Mouse (Mus musculus) right cerebral cortex, adult 18-20 months (tissue): ENCODE results near the gene Cxcl5.

Experiments used
- DNase-seq: peaks from one replicate; pipeline ENCODE4 v3.0.0; 2022; ENCODE audit warnings: mixed read lengths

The Cxcl5 gene

DNA sequence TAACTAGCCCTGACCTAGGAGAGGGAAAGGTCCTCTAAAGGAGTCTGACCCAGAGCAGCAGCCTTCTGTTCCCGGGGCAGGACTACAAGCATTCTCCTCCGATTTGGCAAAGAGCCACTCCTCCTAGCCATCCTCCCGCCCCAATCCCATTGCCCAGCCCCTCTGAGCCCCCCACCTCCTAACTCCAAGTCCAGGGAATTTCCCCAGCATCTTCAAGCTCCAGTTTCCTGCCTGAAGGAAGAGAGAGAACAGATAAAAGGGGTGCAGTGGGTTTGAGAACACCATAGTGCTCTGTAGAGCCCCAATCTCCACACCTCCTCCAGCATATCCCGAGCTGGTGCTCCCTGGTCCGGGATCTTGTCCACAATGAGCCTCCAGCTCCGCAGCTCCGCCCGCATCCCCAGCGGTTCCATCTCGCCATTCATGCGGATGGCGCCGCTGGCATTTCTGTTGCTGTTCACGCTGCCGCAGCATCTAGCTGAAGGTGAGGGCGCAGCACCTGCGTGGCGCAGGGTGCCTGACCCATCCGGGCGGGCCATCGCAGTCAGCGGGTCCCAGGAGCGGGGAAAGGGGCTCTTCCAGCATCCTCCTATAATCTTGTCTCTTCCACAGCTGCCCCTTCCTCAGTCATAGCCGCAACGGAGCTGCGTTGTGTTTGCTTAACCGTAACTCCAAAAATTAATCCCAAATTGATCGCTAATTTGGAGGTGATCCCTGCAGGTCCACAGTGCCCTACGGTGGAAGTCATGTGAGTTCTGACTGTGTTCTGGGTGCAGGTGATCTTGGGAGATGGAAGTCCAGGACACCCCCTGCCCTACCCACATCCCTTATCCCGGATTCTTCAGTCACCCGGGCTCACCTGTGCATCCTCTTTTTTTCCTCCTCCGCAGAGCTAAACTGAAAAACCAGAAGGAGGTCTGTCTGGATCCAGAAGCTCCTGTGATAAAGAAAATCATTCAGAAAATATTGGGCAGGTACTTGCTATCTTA is at the start of gene Cxcl5:
Gene Cxcl5 (plus strand): TSS at position 284 of the 989 bp plus-strand sequence.
- DNase-seq = peak; percentile 8

- DNase-seq = no peak
Measured at GRCm38 (mm10) chr5:90711409-90711808, 47.8 kb upstream of the Cxcl5 start.

- DNase-seq = no peak
Measured at GRCm38 (mm10) chr5:90717937-90718336, 41.2 kb upstream of the Cxcl5 start.

- DNase-seq = no peak
Measured at GRCm38 (mm10) chr5:90722656-90723055, 36.5 kb upstream of the Cxcl5 start.

GRCm38 (mm10) chr5:90728254-90728653 is 30.9 kb upstream of the Cxcl5 start:
- DNase-seq = no peak

DNA sequence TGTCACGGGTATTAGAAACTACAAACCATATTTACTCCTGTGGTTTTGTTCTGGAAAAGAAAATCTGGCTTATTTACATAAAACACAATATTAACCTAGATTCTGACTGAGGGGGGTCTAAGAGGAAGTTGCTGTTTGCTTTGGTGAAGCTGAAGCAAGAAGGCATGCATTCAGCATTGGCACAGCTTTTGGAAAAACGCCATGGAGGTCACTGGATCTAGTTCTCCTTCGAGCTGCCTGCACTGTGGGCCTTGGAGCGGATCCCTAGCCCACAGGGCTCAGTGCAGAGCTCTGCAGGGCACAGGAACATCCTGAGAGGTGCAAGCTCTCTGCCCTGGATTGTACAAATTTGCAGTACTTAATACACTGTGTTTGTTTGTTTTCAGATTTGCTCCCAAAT is 27.7 kb upstream of the Cxcl5 start:
- no peak for DNase-seq

- DNase-seq = no peak
Measured at GRCm38 (mm10) chr5:90742029-90742428, 17.1 kb upstream of the Cxcl5 start.

DNA sequence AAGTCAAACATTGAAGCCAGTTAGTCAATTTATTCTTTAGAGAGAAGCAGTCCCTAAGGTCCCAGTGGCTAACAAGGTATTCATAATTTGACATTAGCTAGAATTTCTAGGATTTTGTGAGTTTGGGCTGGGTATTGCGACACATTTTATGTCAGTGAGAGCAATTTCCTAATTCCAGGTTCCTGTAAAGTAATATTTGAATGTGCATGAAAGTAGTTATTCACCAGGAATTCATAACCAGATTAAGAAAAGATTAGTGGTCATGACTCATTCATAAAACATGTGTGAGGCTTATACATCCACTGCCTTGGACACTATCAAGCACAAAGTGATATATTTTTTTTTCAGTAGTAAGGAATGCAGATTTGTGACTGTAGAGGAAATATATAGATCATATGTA is 5.2 kb upstream of the Cxcl5 start:
- no peak for DNase-seq

- no peak for DNase-seq
Measured at GRCm38 (mm10) chr5:90758020-90758605, 1.0 kb upstream of the Cxcl5 start.

DNA sequence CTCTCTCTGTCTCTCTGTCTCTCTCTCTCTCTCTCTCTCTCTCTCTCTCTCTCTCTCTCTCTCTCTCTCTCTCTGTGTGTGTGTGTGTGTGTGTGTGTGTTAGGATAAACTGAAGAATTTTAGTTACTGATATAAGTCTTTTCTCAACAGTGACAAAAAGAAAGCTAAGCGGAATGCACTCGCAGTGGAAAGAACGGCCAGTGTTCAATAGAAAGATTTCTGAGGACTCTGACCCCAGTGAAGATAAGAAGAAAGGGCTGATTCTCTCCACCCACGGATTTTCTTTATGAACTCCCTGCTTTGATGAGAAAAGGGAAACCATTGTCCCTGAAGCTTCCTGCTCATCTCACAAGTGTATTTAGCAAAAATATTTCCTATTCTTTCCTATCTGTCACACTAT is 1.1 kb downstream of the Cxcl5 start:
- no peak for DNase-seq

DNA sequence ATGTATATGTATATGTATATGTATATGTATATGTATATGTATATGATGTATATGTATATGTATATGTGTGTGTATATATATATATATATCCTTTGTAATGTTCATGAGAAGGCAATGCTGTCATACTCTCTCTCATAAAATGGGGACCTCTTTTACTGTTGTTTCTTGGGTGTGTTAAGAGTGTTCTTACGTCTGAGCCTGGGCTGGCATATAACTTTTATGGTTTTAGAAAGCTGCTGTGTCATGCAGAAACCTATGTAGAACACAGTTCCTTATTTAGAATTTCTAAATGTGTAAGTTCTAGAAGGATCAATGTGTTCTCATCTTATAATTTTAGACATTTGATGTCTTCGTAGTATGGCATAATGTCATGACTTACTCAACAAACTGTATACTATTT is 1.7 kb downstream of the Cxcl5 start:
- DNase-seq = no peak

GRCm38 (mm10) chr5:90761834-90762233 is 2.7 kb downstream of the Cxcl5 start:
- DNase-seq = no peak

DNA sequence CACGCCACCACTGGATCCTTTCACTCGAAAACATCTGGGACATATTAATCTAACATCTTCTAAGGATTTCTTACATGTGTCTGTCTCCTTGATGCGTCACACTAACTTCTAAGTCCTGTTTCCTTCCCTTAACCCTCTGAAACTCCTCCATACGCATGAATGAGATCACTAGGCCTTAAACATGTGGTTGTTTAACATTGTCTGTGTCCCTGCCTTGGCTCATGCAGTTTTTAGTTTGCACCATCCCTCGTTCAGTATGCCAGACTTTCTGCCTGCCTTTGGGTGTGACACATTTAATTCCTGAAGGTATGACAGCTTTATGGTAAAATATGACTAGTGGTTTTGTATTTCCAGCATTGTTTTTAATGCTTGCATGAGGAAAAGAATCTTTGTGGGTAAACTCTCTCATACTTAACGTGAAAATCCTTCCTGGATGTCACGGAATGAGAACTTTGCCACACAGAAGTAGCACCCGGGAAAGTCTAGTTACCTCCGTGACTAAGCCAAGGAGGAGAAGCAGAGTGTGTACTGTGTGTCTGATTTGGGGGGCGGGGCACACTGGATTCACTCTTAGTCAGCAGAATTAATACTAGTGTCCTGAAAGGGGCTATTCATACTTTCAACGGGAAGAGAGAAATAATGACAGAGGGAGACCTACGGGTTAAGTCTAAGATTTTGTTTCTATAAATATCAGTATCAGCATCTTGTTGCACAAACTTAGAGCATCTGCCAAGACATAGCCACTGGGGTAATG is 4.9 kb downstream of the Cxcl5 start:
- DNase-seq = no peak

GRCm38 (mm10) chr5:90765821-90766606 is 6.9 kb downstream of the Cxcl5 start:
- no peak for DNase-seq

DNA sequence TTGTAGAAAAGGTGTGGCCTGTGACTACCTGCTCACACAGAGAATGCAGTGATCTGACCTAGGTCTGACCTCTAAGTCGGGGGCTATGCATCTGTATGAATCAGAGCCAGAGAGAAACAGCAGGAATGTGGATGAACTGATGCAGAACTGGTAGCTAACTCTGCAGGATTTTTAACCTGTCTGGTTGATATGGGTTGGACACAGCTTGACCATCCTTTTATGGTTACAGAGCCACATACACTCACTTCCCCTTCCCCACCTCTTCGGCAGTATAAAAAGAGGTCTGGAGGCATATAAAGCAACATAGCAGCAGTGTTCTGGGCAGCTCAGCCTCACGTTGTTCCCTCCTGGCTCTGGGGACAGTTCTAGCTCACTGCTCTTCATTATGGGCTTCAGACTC is 9.1 kb downstream of the Cxcl5 start, which contains the start of gene Ppbp:
Gene Ppbp (plus strand): TSS at position 301 of the 400 bp plus-strand sequence.
- DNase-seq = no peak

DNA sequence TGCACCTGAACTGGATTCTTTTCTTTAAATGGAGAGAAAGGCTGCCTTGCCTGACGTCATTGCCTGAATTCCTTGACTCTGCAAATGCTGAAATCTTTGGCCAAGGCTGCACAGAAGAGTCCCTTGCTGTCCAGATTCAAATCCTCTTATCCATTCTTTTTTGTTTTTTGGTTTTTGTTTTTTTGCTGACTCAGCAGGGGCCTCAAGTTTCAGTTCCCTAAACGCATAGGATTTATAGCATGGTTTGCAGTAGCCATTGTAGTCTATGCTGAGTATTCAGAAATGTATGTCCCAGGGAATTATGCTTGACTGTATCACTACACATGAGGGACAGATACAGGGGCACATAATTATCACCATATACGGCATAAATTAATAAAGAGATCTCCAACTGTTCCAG is 12.2 kb downstream of the Cxcl5 start:
- no peak for DNase-seq

DNA sequence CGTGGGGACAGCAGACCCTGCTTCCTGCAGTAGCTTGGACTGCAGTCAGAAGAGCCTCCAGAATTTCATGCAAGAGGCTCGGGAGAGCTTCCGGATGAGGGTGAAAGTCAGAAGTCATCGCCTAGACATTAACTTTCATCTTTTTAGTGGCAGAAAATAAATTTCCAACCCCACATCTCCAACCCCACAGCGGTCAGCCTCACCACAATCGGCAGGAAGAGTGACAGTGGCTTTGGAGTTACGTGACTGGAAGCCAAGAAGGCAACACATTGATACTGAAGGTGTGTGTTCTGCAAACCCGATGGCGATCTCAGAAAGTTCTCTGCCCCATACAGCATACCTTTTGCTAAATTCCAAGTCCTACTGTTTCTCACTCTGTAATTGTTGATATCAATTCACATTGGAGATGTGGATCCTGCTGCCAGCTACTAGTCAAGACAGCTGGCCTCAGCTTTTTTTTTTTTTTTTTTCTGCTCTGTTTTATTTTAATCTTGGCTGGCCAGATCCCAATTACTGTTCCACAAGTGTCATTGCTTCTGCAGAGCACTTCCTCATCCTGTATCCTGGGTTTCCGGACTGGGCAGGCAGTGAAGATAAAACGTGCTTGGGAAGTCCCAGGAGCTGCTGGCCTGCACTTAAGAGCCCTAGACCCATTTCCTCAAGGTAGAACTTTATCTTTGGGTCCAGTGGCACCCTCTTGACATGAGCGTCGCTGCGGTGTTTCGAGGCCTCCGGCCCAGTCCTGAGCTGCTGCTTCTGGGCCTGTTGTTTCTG is 12.9 kb downstream of the Cxcl5 start, which contains the start of gene Pf4:
Gene Pf4 (plus strand): TSS at position 556 of the 774 bp plus-strand sequence.
- no peak for DNase-seq

DNA sequence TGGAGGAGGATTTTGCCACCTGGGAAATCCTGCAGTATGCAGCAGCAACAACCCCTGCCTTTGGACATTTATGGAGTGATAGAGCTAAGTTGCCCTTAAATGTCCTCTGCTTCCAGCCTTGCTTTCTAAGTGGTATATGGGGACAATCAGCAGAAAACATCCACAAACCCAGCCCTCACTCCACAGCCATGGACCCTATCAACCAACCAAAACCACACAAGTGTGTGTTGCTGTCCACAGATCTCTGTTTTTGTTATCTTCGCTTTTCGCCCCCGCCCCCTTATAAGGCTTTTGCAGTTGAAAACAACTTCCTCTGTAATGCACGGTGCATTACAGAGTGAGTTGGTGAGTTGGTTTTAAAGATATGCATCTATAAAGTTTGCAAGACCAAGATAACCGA is 16.4 kb downstream of the Cxcl5 start:
- no peak for DNase-seq

DNA sequence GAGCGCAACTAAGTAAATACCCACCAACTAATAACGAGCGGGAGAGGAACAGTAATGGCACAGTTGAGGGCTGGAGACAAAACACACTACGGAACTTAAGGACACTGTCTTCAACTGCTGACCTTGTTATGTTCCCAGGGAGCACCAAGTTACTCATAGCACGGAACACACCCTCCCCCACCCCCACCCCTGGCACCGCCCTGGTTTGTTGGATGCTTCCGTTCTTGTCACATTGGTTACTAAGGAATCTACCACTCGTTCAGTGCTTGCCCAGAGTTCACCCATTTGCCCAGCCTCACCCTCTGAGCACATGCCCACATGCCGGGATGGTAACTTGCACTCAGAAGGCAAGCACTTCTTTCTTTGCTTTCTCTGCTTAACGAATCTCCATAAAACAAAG is 18.5 kb downstream of the Cxcl5 start:
- no peak for DNase-seq

DNA sequence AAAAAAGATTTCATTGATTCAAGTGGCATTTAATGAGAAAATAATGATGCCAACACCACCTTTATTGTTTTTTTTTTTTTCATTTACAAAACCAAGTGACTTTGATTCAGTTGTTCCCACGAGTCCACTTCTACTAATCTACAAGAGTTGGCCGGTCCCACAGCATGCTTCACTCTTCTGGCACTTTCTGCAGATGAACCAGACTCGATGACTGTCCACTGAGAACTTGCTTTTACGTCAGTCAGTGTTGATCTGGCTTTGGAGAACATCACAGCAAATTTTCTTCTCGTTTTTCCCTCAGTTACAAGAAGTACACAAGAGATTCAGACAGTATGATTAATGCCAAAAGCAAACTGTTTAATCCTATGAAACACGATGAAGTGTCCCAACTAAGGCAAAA is 19.7 kb downstream of the Cxcl5 start:
- no peak for DNase-seq

GRCm38 (mm10) chr5:90783697-90784096 is 24.5 kb downstream of the Cxcl5 start:
- DNase-seq = no peak
